Mouse (Mus musculus): ENCODE measurements around the gene Gmds. TPM values are rescaled to one million over a fixed set of nuclear protein-coding genes. Genes with fewer than 3 reads are reported as not detected.

The Gmds gene
- polyA plus RNA-seq, 1 experiment = 21.2 TPM

GRCm38 (mm10) chr13:31849258-31849971, 489.1 kb downstream of the Gmds start:
- no peaks in the 10 kb centered on the region for H3K36me3 ChIP-seq (ENCODE audit: control insufficient read depth, insufficient read depth, low read length)
- no peak for DNase-seq
- TF ChIP-seq CTCF (IDR thresholded peaks at IDR 0.05; ENCODE audit: borderline replicate concordance, control insufficient read depth, extremely low read depth, insufficient read depth, low read length, poor library complexity) (no peak), POLR2A (IDR thresholded peaks at IDR 0.05; ENCODE audit: control insufficient read depth, extremely low read depth, insufficient read depth, low read length, poor library complexity) (no peak)
- no peaks in the 10 kb centered on the region for H3K4me1 ChIP-seq (replicated peaks; ENCODE audit: control insufficient read depth, insufficient read depth, low read length)
- WGBS = 92% methylated on average over 5 of the region's 5 CpGs
- no peak overlapping the region for H3K4me3 ChIP-seq (ENCODE audit: control insufficient read depth, insufficient read depth, low read length)
- H3K27ac ChIP-seq (ENCODE audit: control insufficient read depth, insufficient read depth, low read length) = no peak overlapping the region
- H3K27me3 ChIP-seq (ENCODE audit: control insufficient read depth, insufficient read depth, low read length) = no peaks in the 10 kb centered on the region

GRCm38 (mm10) chr13:31835802-31836201, 502.7 kb downstream of the Gmds start:
- no peaks in the 10 kb centered on the region for H3K36me3 ChIP-seq (ENCODE audit: control insufficient read depth, insufficient read depth, low read length)
- TF ChIP-seq POLR2A (IDR thresholded peaks at IDR 0.05; ENCODE audit: control insufficient read depth, extremely low read depth, insufficient read depth, low read length, poor library complexity) (no peak), CTCF (IDR thresholded peaks at IDR 0.05; ENCODE audit: borderline replicate concordance, control insufficient read depth, extremely low read depth, insufficient read depth, low read length, poor library complexity) (no peak)
- WGBS = 95% methylated on average over 4 of the region's 4 CpGs
- no peak overlapping the region for H3K4me3 ChIP-seq (ENCODE audit: control insufficient read depth, insufficient read depth, low read length)
- H3K27ac ChIP-seq (ENCODE audit: control insufficient read depth, insufficient read depth, low read length) = no peak overlapping the region
- no peak for DNase-seq
- H3K4me1 ChIP-seq (replicated peaks; ENCODE audit: control insufficient read depth, insufficient read depth, low read length) = no peaks in the 10 kb centered on the region
- no peaks in the 10 kb centered on the region for H3K27me3 ChIP-seq (ENCODE audit: control insufficient read depth, insufficient read depth, low read length)

- TF ChIP-seq CTCF (IDR thresholded peaks at IDR 0.05; ENCODE audit: borderline replicate concordance, control insufficient read depth, extremely low read depth, insufficient read depth, low read length, poor library complexity) = no peak
- Histone ChIP-seq H3K4me3 (ENCODE audit: control insufficient read depth, insufficient read depth, low read length) (no peak overlapping the region), H3K27me3 (ENCODE audit: control insufficient read depth, insufficient read depth, low read length) (no peaks in the 10 kb centered on the region), H3K36me3 (ENCODE audit: control insufficient read depth, insufficient read depth, low read length) (no peaks in the 10 kb centered on the region), H3K27ac (ENCODE audit: control insufficient read depth, insufficient read depth, low read length) (no peak overlapping the region), H3K4me1 (replicated peaks; ENCODE audit: control insufficient read depth, insufficient read depth, low read length) (no peaks in the 10 kb centered on the region)
- DNase-seq = no peak
- 92% methylated on average over 9 of the region's 9 CpGs for WGBS
Observed at GRCm38 (mm10) chr13:31830332-31830731, 508.2 kb downstream of the Gmds start.

GRCm38 (mm10) chr13:31828446-31828845, 510.1 kb downstream of the Gmds start:
- Histone ChIP-seq H3K27ac (ENCODE audit: control insufficient read depth, insufficient read depth, low read length) (no peak overlapping the region), H3K27me3 (ENCODE audit: control insufficient read depth, insufficient read depth, low read length) (no peaks in the 10 kb centered on the region), H3K4me3 (ENCODE audit: control insufficient read depth, insufficient read depth, low read length) (no peak overlapping the region), H3K36me3 (ENCODE audit: control insufficient read depth, insufficient read depth, low read length) (no peaks in the 10 kb centered on the region), H3K4me1 (replicated peaks; ENCODE audit: control insufficient read depth, insufficient read depth, low read length) (no peaks in the 10 kb centered on the region)
- no peak for DNase-seq
- 96% methylated on average over 4 of the region's 4 CpGs for WGBS
- no peak for TF ChIP-seq CTCF (IDR thresholded peaks at IDR 0.05; ENCODE audit: borderline replicate concordance, control insufficient read depth, extremely low read depth, insufficient read depth, low read length, poor library complexity)
- no peak for TF ChIP-seq POLR2A (IDR thresholded peaks at IDR 0.05; ENCODE audit: control insufficient read depth, extremely low read depth, insufficient read depth, low read length, poor library complexity)

- TF ChIP-seq POLR2A (IDR thresholded peaks at IDR 0.05; ENCODE audit: control insufficient read depth, extremely low read depth, insufficient read depth, low read length, poor library complexity) (no peak), CTCF (IDR thresholded peaks at IDR 0.05; ENCODE audit: borderline replicate concordance, control insufficient read depth, extremely low read depth, insufficient read depth, low read length, poor library complexity) (no peak)
- H3K4me1 ChIP-seq (replicated peaks; ENCODE audit: control insufficient read depth, insufficient read depth, low read length) = no peaks in the 10 kb centered on the region
- no peak for DNase-seq
- 79% methylated on average over 3 of the region's 3 CpGs for WGBS
- no peak overlapping the region for H3K27ac ChIP-seq (ENCODE audit: control insufficient read depth, insufficient read depth, low read length)
- H3K4me3 ChIP-seq (ENCODE audit: control insufficient read depth, insufficient read depth, low read length) = no peak overlapping the region
- no peaks in the 10 kb centered on the region for H3K36me3 ChIP-seq (ENCODE audit: control insufficient read depth, insufficient read depth, low read length)
- H3K27me3 ChIP-seq (ENCODE audit: control insufficient read depth, insufficient read depth, low read length) = no peaks in the 10 kb centered on the region
Observed at GRCm38 (mm10) chr13:31827820-31828332, 510.7 kb downstream of the Gmds start.

- TF ChIP-seq CTCF (IDR thresholded peaks at IDR 0.05; ENCODE audit: borderline replicate concordance, control insufficient read depth, extremely low read depth, insufficient read depth, low read length, poor library complexity) = no peak
- no peak for TF ChIP-seq POLR2A (IDR thresholded peaks at IDR 0.05; ENCODE audit: control insufficient read depth, extremely low read depth, insufficient read depth, low read length, poor library complexity)
- no peaks in the 10 kb centered on the region for H3K36me3 ChIP-seq (ENCODE audit: control insufficient read depth, insufficient read depth, low read length)
- H3K4me1 ChIP-seq (replicated peaks; ENCODE audit: control insufficient read depth, insufficient read depth, low read length) = no peaks in the 10 kb centered on the region
- DNase-seq = no peak
- H3K27ac ChIP-seq (ENCODE audit: control insufficient read depth, insufficient read depth, low read length) = no peak overlapping the region
- 95% methylated on average over 5 of the region's 5 CpGs for WGBS
- H3K4me3 ChIP-seq (ENCODE audit: control insufficient read depth, insufficient read depth, low read length) = no peak overlapping the region
- no peaks in the 10 kb centered on the region for H3K27me3 ChIP-seq (ENCODE audit: control insufficient read depth, insufficient read depth, low read length)
Observed at GRCm38 (mm10) chr13:31827160-31827559, 511.4 kb downstream of the Gmds start.

Measured in thymus, adult 2 months (tissue).